Mouse (Mus musculus) liver, postnatal 0 days (tissue): ENCODE measurements around the gene Ctc1.

ENCODE experiments used
- CTCF ChIP-seq: sonication (generic); IDR thresholded peaks from 2 replicates; pipeline ENCODE4 v1.5.1; 2016; ENCODE audit warnings: antibody characterized with exemption, low read depth
- EP300 ChIP-seq: IDR thresholded peaks from 2 replicates; pipeline ENCODE4 v1.6.1; 2016; ENCODE audit warnings: antibody characterized with exemption, low read depth, mild to moderate bottlenecking

- no peak for TF ChIP-seq EP300
- peak; percentile 93 for TF ChIP-seq CTCF
These were observed 20.1 kb downstream of the Ctc1 start for GRCm38 (mm10) chr11:69035849-69036248.
